Mouse (Mus musculus) CD4-positive, CD25-positive, alpha-beta regulatory T cell, adult 4 months (primary cell): ENCODE results near the gene Sema4b. TPM values are rescaled to one million over a fixed set of nuclear protein-coding genes. Genes with fewer than 3 reads are reported as not detected.

Experiments used
- ATAC-seq: one replicate; pipeline ENCODE4 v1.8.0; 2017
- polyA plus RNA-seq, 2 experiments: library from polyadenylated mRNA; unstranded; fragments of 100-300 nt; shearing (Covaris generic); gene quantifications; one replicate each; pipeline ENCODE4 v1.2.1; 2017

Sema4b gene
- polyA plus RNA-seq, 2 experiments from 2014 or later: 19.2 to 26.0 TPM

GRCm38 (mm10) chr7:80268897-80269750 is 82.5 kb downstream of the Sema4b start, which contains the start of gene Vps33b:
Gene Vps33b, plus strand, starts transcription at chr7:80269649.
- peak; percentile 99 for ATAC-seq

GRCm38 (mm10) chr7:80269751-80270255 is 83.2 kb downstream of the Sema4b start:
- peak; percentile 2 for ATAC-seq

GRCm38 (mm10) chr7:80273456-80273855 is 86.8 kb downstream of the Sema4b start:
- no peak for ATAC-seq

Other genes with a start within 250 kb of the Sema4b start
- gene Zfp710, start 162.0 kb upstream of the Sema4b start, polyA plus RNA-seq: 1 to 10 TPM; 4.1 to 7.0 TPM
- 10 to 100 TPM; 22.4 to 23.9 TPM for gene Idh2, start 71.4 kb upstream of the Sema4b start, polyA plus RNA-seq
- 10 to 100 TPM; 86.5 to 98.1 TPM for gene Cib1, start 46.0 kb downstream of the Sema4b start, polyA plus RNA-seq
- 10 to 100 TPM in 1 of 2 experiments, 1 to 10 TPM in 1; 8.4 to 11.4 TPM for gene Gdpgp1, start 46.0 kb downstream of the Sema4b start, polyA plus RNA-seq
- gene Ttll13, start 59.5 kb downstream of the Sema4b start, polyA plus RNA-seq: under 1 TPM in 1 of 2 experiments, not detected in 1; 0.94 TPM
- gene Ngrn, start 74.4 kb downstream of the Sema4b start, polyA plus RNA-seq: 10 to 100 TPM; 28.9 to 34.0 TPM
- gene Vps33b, start 82.8 kb downstream of the Sema4b start, polyA plus RNA-seq: 10 to 100 TPM; 28.9 to 44.3 TPM
- 10 to 100 TPM; 16.9 to 30.3 TPM for gene Prc1, start 107.6 kb downstream of the Sema4b start, polyA plus RNA-seq
- gene Rccd1, start 137.6 kb downstream of the Sema4b start, polyA plus RNA-seq: 1 to 10 TPM; 6.0 to 6.1 TPM
- 10 to 100 TPM; 38.1 to 79.1 TPM for gene Unc45a, start 154.2 kb downstream of the Sema4b start, polyA plus RNA-seq
- gene Hddc3, start 156.3 kb downstream of the Sema4b start, polyA plus RNA-seq: 1 to 10 TPM; 6.9 to 7.2 TPM
- 10 to 100 TPM; 10.4 to 22.3 TPM for gene Man2a2, start 184.5 kb downstream of the Sema4b start, polyA plus RNA-seq
- gene Fes, start 201.1 kb downstream of the Sema4b start, polyA plus RNA-seq: 1 to 10 TPM in 1 of 2 experiments, under 1 TPM in 1; 0.11 to 2.5 TPM
- gene Furin, start 218.6 kb downstream of the Sema4b start, polyA plus RNA-seq: 1 to 10 TPM; 5.5 to 7.3 TPM